Mouse (Mus musculus): ENCODE data around the gene Apeh.

Apeh gene

GRCm38 (mm10) chr9:108049561-108050251, 44.7 kb downstream of the Apeh start:
- DNase-seq (ENCODE audit: low spot score): no peak

- peak; percentile 94 for DNase-seq (ENCODE audit: low spot score)
Observed at GRCm38 (mm10) chr9:108049016-108049455, 45.4 kb downstream of the Apeh start, which contains the start of gene Gmppb. Gene Gmppb, plus strand, starts transcription at chr9:108049242.

- no peak for DNase-seq (ENCODE audit: low spot score)
Observed at GRCm38 (mm10) chr9:108048566-108048955, 45.8 kb downstream of the Apeh start.

GRCm38 (mm10) chr9:108047601-108048565, 46.5 kb downstream of the Apeh start:
- DNase-seq (ENCODE audit: low spot score): no peak

- DNase-seq (ENCODE audit: low spot score): no peak
Observed at GRCm38 (mm10) chr9:108046582-108046981, 47.8 kb downstream of the Apeh start.

GRCm38 (mm10) chr9:108044751-108045492, 49.5 kb downstream of the Apeh start:
- DNase-seq (ENCODE audit: low spot score): no peak
